Mouse (Mus musculus): ENCODE measurements around the gene Wnt11.

Wnt11 gene

GRCm38 (mm10) chr7:98831290-98831689 lies 3.6 kb upstream of the Wnt11 start:
- DNase-seq, result no peak

- DNase-seq, result peak; percentile 34
Measured at GRCm38 (mm10) chr7:98835519-98836441, 868 bp downstream of the Wnt11 start.

- DNase-seq, result peak; percentile 67
Measured at GRCm38 (mm10) chr7:98836646-98837045, 1.7 kb downstream of the Wnt11 start.

GRCm38 (mm10) chr7:98837901-98838300 lies 3.0 kb downstream of the Wnt11 start:
- peak; percentile 86 for DNase-seq

GRCm38 (mm10) chr7:98838729-98839141 lies 3.8 kb downstream of the Wnt11 start:
- DNase-seq, result peak; percentile 42

GRCm38 (mm10) chr7:98839312-98839711 lies 4.4 kb downstream of the Wnt11 start:
- DNase-seq, result no peak

- no peak for DNase-seq
Measured at GRCm38 (mm10) chr7:98840771-98841170, 5.9 kb downstream of the Wnt11 start.

GRCm38 (mm10) chr7:98841802-98842201 lies 6.9 kb downstream of the Wnt11 start:
- no peak for DNase-seq

- DNase-seq, result no peak
Measured at GRCm38 (mm10) chr7:98842997-98843396, 8.1 kb downstream of the Wnt11 start.

- no peak for DNase-seq
Measured at GRCm38 (mm10) chr7:98843649-98844048, 8.7 kb downstream of the Wnt11 start.

GRCm38 (mm10) chr7:98848899-98849640 lies 14.2 kb downstream of the Wnt11 start:
- no peak for DNase-seq

GRCm38 (mm10) chr7:98850388-98850787 lies 15.5 kb downstream of the Wnt11 start:
- DNase-seq, result no peak

- DNase-seq, result no peak
Measured at GRCm38 (mm10) chr7:98851220-98851619, 16.3 kb downstream of the Wnt11 start.

- no peak for DNase-seq
Measured at GRCm38 (mm10) chr7:98852950-98853650, 18.2 kb downstream of the Wnt11 start.

- no peak for DNase-seq
Measured at GRCm38 (mm10) chr7:98853806-98854205, 18.9 kb downstream of the Wnt11 start.

- DNase-seq, result no peak
Measured at GRCm38 (mm10) chr7:98855388-98855787, 20.5 kb downstream of the Wnt11 start.

GRCm38 (mm10) chr7:98856128-98856527 lies 21.2 kb downstream of the Wnt11 start:
- DNase-seq, result no peak

- DNase-seq, result no peak
Measured at GRCm38 (mm10) chr7:98857094-98857493, 22.2 kb downstream of the Wnt11 start.

- DNase-seq, result no peak
Measured at GRCm38 (mm10) chr7:98861002-98861401, 26.1 kb downstream of the Wnt11 start.

- DNase-seq, result no peak
Measured at GRCm38 (mm10) chr7:98862994-98863393, 28.1 kb downstream of the Wnt11 start.

GRCm38 (mm10) chr7:98863969-98864718 lies 29.2 kb downstream of the Wnt11 start:
- no peak for DNase-seq

- DNase-seq, result no peak
Measured at GRCm38 (mm10) chr7:98867053-98867793, 32.3 kb downstream of the Wnt11 start.
